ENCODE assay signal across 8 mouse cellular contexts in genomic region chr2:6192820-6193590, GRCm38 (mm10). TPM values are rescaled to one million over a fixed set of nuclear protein-coding genes. Genes with fewer than 3 reads are reported as not detected.
DNase-seq lines count a peak whose midpoint lies in the region; ATAC-seq lines count a peak whose summit lies in the region.

No protein-coding gene starts in this region.

- ATAC-seq in intestine, embryonic 16.5 days, result peak; percentile 64
- 0 out of 2 replicates have a peak, but pooled peaks have one; percentile 38 for ATAC-seq in midbrain, embryonic 12.5 days (ENCODE audit: low FRiP score, low read depth)

- no peak overlapping the region for H3K27ac ChIP-seq in intestine, embryonic 16.5 days (ENCODE audit: low read length)
- H3K27ac ChIP-seq in midbrain, embryonic 12.5 days (replicated peaks), result no peak overlapping the region

- 66% methylated on average over 20 of the region's 20 CpGs for WGBS in intestine, embryonic 16.5 days
- 73% methylated on average over 20 of the region's 20 CpGs for WGBS in midbrain, embryonic 12.5 days

- intact Hi-C loops in gastrocnemius, postnatal 14 days (cut with DNase I; ENCODE audit: low total_unique reads), result no loop called here
- intact Hi-C loops in left cerebral cortex, postnatal 36 days (cut with DNase I), result loop anchor here (2.0 to 5.0 kb wide), 2 partner anchors 212 to 274 kb away; no protein-coding TSS in a partner anchor

- no peaks in the 10 kb centered on the region for H3K9me3 ChIP-seq in intestine, embryonic 16.5 days (ENCODE audit: control insufficient read depth, low read length)
- H3K9me3 ChIP-seq in midbrain, embryonic 12.5 days, result no peaks in the 10 kb centered on the region

- peak; percentile 74 for DNase-seq in urinary bladder, postnatal 14 days (ENCODE audit: low spot score)
- DNase-seq in urinary bladder, postnatal 10 days (ENCODE audit: low spot score), result no peak
- DNase-seq in embryo, embryonic 10.5 days (ENCODE audit: low spot score), result peak; percentile 85
- DNase-seq in gastrocnemius, postnatal 14 days, result peak; percentile 51
- DNase-seq in left cerebral cortex, postnatal 36 days (ENCODE audit: low spot score in 2 of 2), result peak; percentile 44 to 47
- DNase-seq in spleen, postnatal 36 days (ENCODE audit: low spot score in 2 of 2), result peak; percentile 43 to 45

- H3K4me3 ChIP-seq in intestine, embryonic 16.5 days (ENCODE audit: low read length), result no peak overlapping the region
- no peak overlapping the region for H3K4me3 ChIP-seq in midbrain, embryonic 12.5 days

- H3K4me1 ChIP-seq in intestine, embryonic 16.5 days (ENCODE audit: control insufficient read depth, insufficient read depth, low read length), result peaks cover 18% of the 10 kb centered on the region
- H3K4me1 ChIP-seq in midbrain, embryonic 12.5 days, result peaks cover 13% of the 10 kb centered on the region

- no peaks in the 10 kb centered on the region for H3K27me3 ChIP-seq in intestine, embryonic 16.5 days (replicated peaks; ENCODE audit: control insufficient read depth, insufficient read depth, low read length)
- no peaks in the 10 kb centered on the region for H3K27me3 ChIP-seq in midbrain, embryonic 12.5 days

- H3K4me2 ChIP-seq in intestine, embryonic 16.5 days (ENCODE audit: low read depth, low read length), result no peak overlapping the region
- no peak overlapping the region for H3K4me2 ChIP-seq in midbrain, embryonic 12.5 days (replicated peaks)

- no peaks in the 10 kb centered on the region for H3K36me3 ChIP-seq in intestine, embryonic 16.5 days (ENCODE audit: control insufficient read depth, insufficient read depth, low read length)
- H3K36me3 ChIP-seq in midbrain, embryonic 12.5 days, result no peaks in the 10 kb centered on the region

- no peak overlapping the region for H3K9ac ChIP-seq in intestine, embryonic 16.5 days (ENCODE audit: low read depth, low read length)
- H3K9ac ChIP-seq in midbrain, embryonic 12.5 days (replicated peaks), result no peak overlapping the region

RNA-seq across cellular contexts. Expression of gene Echdc3, which starts 19.8 kb away (rescaled TPM):
- 1 to 10 TPM; 7.9 to 8.7 TPM for total RNA-seq in gastrocnemius, postnatal 14 days (2021)
- 16.6 and 16.9 TPM in 2 replicates for polyA plus RNA-seq in intestine, embryonic 16.5 days (2015; fragmentation: Nextera tagmentation; extraction: Ambion mirVana)
- under 1 TPM; 0.89 to 0.97 TPM for total RNA-seq in left cerebral cortex, postnatal 36 days (2021)
- 2.7 and 2.9 TPM in 2 replicates for polyA plus RNA-seq in midbrain, embryonic 12.5 days (2016; fragmentation: Nextera tagmentation; extraction: Ambion mirVana)

Comparison
In these comparisons a context has a peak if more than half of its experiments do, and no peak if none do; other contexts are left out.
1. RNA of gene Echdc3, which starts 19.8 kb away (total RNA-seq): 7.9 to 8.7 TPM in gastrocnemius, postnatal 14 days; 0.89 to 0.97 TPM in left cerebral cortex, postnatal 36 days; every median in the first group is over 4 times any median in the second.